Mouse (Mus musculus) kidney, postnatal 0 days (tissue): ENCODE data around the gene St3gal6. TPM values are rescaled to one million over a fixed set of nuclear protein-coding genes. Genes with fewer than 3 reads are reported as not detected.
A peak's percentile ranks its signal among the peaks of the same experiment; 100 is the strongest.
"Not testable (repeated sequence)": the region's sequence is repeated elsewhere in the genome, so short reads cannot be mapped to it uniquely, and the experiment has no call there.

Experiments
- ATAC-seq: fragments of 200-750 bp; cut with Nextera tagmentation; replicated peaks from 2 replicates; pipeline ENCODE4 v1.8.0; 2017; ENCODE audit warnings: low read depth, moderate number of reproducible peaks, moderate TSS enrichment, moderate library complexity; ENCODE audit not compliant: low FRiP score
- DNase-seq: peaks from one replicate; pipeline ENCODE4 v3.0.0-alpha.2; 2016; ENCODE audit warnings: low spot score
- H3K27ac ChIP-seq: fragments of 300-500 bp; sonication (generic); 2 replicates; pipeline ENCODE4 v1.5.1; 2014; ENCODE audit warnings: mild to moderate bottlenecking
- H3K27me3 ChIP-seq: fragments of 300-500 bp; sonication (generic); 2 replicates; pipeline ENCODE4 v1.6.1; 2014; ENCODE audit warnings: low read length, mixed read lengths; ENCODE audit not compliant: insufficient read depth
- H3K36me3 ChIP-seq: fragments of 300-500 bp; sonication (generic); 2 replicates; pipeline ENCODE4 v1.6.1; 2014; ENCODE audit warnings: low read length, mixed read lengths; ENCODE audit not compliant: insufficient read depth
- H3K4me1 ChIP-seq: fragments of 300-500 bp; sonication (generic); replicated peaks from 2 replicates; pipeline ENCODE4 v1.6.1; 2014; ENCODE audit warnings: antibody characterized with exemption, low read length, mixed read lengths; ENCODE audit not compliant: insufficient read depth
- H3K4me2 ChIP-seq: fragments of 300-500 bp; sonication (generic); 2 replicates; pipeline ENCODE4 v1.6.1; 2014; ENCODE audit warnings: mild to moderate bottlenecking, low read length, moderate library complexity, mixed read lengths
- H3K4me3 ChIP-seq: fragments of 300-500 bp; sonication (generic); replicated peaks from 2 replicates; pipeline ENCODE4 v1.5.1; 2014; ENCODE audit warnings: low read depth, low read length
- H3K9ac ChIP-seq: fragments of 300-500 bp; sonication (generic); 2 replicates; pipeline ENCODE4 v1.6.1; 2014; ENCODE audit warnings: low read depth, low read length
- H3K9me3 ChIP-seq: fragments of 300-500 bp; sonication (generic); replicated peaks from 2 replicates; pipeline ENCODE4 v1.6.1; 2016; ENCODE audit warnings: low read length, inconsistent platforms, mixed read lengths
- CTCF ChIP-seq: IDR thresholded peaks from 2 replicates; pipeline ENCODE4 v1.5.1; 2016; ENCODE audit warnings: antibody characterized with exemption, low read depth, mild to moderate bottlenecking, moderate library complexity
- WGBS: fragments of 180-500 bp; shearing (Covaris S2); extraction: QIAGEN DNeasy Blood & Tissue Kit; methylation state at CpG from one replicate; pipeline ENCODE4 v1.1.7; 2014; 5-methylcytosine and 5-hydroxymethylcytosine counted together
- polyA plus RNA-seq: library from polyadenylated mRNA; unstranded; fragments of >200 nt; fragmentation: Nextera tagmentation; extraction: Ambion mirVana; gene quantifications from 2 replicates; pipeline ENCODE4 v1.2.1, GENCODE M21; 2015

St3gal6 gene
- polyA plus RNA-seq, 1 experiment from 2014 or later = 93.8 TPM

GRCm38 (mm10) chr16:58462519-58462918 is 61.5 kb downstream of the St3gal6 start:
- H3K27ac ChIP-seq = no peak overlapping the region
- H3K4me2 ChIP-seq = no peak overlapping the region
- H3K4me1 ChIP-seq = no peaks in the 10 kb centered on the region
- no peak overlapping the region for H3K4me3 ChIP-seq
- peaks cover 21% of the 10 kb centered on the region; the same call in 1 of the 2 replicates for H3K36me3 ChIP-seq
- no peak overlapping the region for H3K9ac ChIP-seq
- ATAC-seq (no peak), DNase-seq (no peak)
- no peaks in the 10 kb centered on the region for H3K9me3 ChIP-seq
- no peaks in the 10 kb centered on the region for H3K27me3 ChIP-seq
- 95% methylated on average over 2 of the region's 2 CpGs for WGBS
- no peak for TF ChIP-seq CTCF

DNA sequence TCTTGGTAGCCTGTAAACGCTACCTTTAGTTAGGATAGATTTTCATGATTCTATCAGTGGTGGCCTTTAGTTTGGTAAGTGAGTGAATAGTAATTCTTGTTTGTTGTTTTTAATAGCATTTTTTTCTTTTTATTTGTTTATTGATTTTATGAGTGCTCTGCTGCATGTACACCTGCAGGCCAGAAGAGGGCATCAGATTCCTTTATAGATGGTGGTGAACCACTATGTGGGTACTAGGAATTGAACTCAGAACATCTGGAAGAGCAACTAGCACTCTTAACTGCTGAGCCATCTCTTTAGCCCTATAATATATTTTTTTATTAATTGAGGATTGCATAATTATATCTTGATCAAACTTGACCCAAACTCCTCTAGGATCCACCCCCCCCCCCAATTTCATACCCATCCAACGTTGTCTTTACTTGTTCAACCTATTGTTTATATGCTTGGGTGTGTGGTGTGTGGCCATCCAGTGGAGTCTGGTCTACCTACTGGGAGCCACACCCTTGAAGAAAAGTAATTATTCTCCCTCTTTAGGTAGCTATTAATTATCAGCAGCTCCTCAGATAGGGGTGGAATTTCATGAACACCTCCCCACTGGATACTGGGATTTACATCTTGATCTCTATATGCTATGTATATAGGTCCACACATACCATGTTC is 62.1 kb downstream of the St3gal6 start:
- ATAC-seq = no peak
- Histone ChIP-seq H3K4me2 (no peak overlapping the region), H3K27ac (no peak overlapping the region), H3K27me3 (no peaks in the 10 kb centered on the region), H3K4me1 (no peaks in the 10 kb centered on the region), H3K36me3 (peaks cover 19% of the 10 kb centered on the region; the same call in 1 of the 2 replicates), H3K9me3 (no peaks in the 10 kb centered on the region), H3K4me3 (no peak overlapping the region), H3K9ac (no peak overlapping the region)
- 88% methylated on average over 2 of the region's 2 CpGs for WGBS
- DNase-seq = no peak
- TF ChIP-seq CTCF = peak; percentile 72

GRCm38 (mm10) chr16:58460386-58460785 is 63.7 kb downstream of the St3gal6 start:
- no peaks in the 10 kb centered on the region for H3K9me3 ChIP-seq
- H3K36me3 ChIP-seq = 0 out of 2 replicates have a peak, but pooled peaks cover 16% of the 10 kb centered on the region
- WGBS = 76% methylated on average over 10 of the region's 10 CpGs

GRCm38 (mm10) chr16:58459966-58460365 is 64.1 kb downstream of the St3gal6 start:
- H3K27ac ChIP-seq, H3K4me2 ChIP-seq, H3K9me3 ChIP-seq, H3K4me1 ChIP-seq, H3K4me3 ChIP-seq, ATAC-seq, H3K27me3 ChIP-seq, DNase-seq, H3K9ac ChIP-seq: not testable (repeated sequence)
- 12% methylated on average over 3 of the region's 3 CpGs for WGBS
- 0 out of 2 replicates have a peak, but pooled peaks cover 14% of the 10 kb centered on the region for H3K36me3 ChIP-seq

More at GRCm38 (mm10) chr16:58460386-58460785, 63.7 kb downstream of the St3gal6 start:
- Histone ChIP-seq H3K4me1 (no peaks in the 10 kb centered on the region), H3K9ac (no peak overlapping the region), H3K4me2 (no peak overlapping the region), H3K27ac (no peak overlapping the region), H3K27me3 (no peaks in the 10 kb centered on the region), H3K4me3 (no peak overlapping the region)
- ATAC-seq (no peak), DNase-seq (no peak)
- no peak for TF ChIP-seq CTCF

- H3K27me3 ChIP-seq = no peaks in the 10 kb centered on the region
- 74% methylated on average over 6 of the region's 6 CpGs for WGBS
- no peak overlapping the region for H3K9ac ChIP-seq
- no peak for TF ChIP-seq CTCF
- H3K9me3 ChIP-seq = no peaks in the 10 kb centered on the region
- DNase-seq (no peak), ATAC-seq (no peak)
- no peak overlapping the region for H3K4me2 ChIP-seq
- 0 out of 2 replicates have a peak, but pooled peaks cover 7% of the 10 kb centered on the region for H3K36me3 ChIP-seq
- no peak overlapping the region for H3K4me3 ChIP-seq
- H3K4me1 ChIP-seq = no peaks in the 10 kb centered on the region
- H3K27ac ChIP-seq = no peak overlapping the region
These were observed 67.1 kb downstream of the St3gal6 start for GRCm38 (mm10) chr16:58456991-58457390.

- TF ChIP-seq CTCF = no peak
- H3K27ac ChIP-seq = no peak overlapping the region
These were observed 67.6 kb downstream of the St3gal6 start for GRCm38 (mm10) chr16:58456445-58456844.

GRCm38 (mm10) chr16:58455118-58455517 is 68.9 kb downstream of the St3gal6 start:
- WGBS = 86% methylated on average over 5 of the region's 5 CpGs
- Histone ChIP-seq H3K27me3 (no peaks in the 10 kb centered on the region), H3K27ac (no peak overlapping the region), H3K4me1 (no peaks in the 10 kb centered on the region), H3K9me3 (no peaks in the 10 kb centered on the region), H3K36me3 (0 out of 2 replicates have a peak, but pooled peaks cover 11% of the 10 kb centered on the region), H3K4me3 (no peak overlapping the region), H3K4me2 (no peak overlapping the region), H3K9ac (no peak overlapping the region)
- ATAC-seq (no peak), DNase-seq (no peak)
- TF ChIP-seq CTCF = no peak

More at GRCm38 (mm10) chr16:58456445-58456844, 67.6 kb downstream of the St3gal6 start:
- no peak overlapping the region for H3K9ac ChIP-seq
- H3K4me2 ChIP-seq = no peak overlapping the region
- DNase-seq = no peak
- ATAC-seq = no peak
- no peak overlapping the region for H3K4me3 ChIP-seq
- H3K36me3 ChIP-seq = 0 out of 2 replicates have a peak, but pooled peaks cover 8% of the 10 kb centered on the region
- no peaks in the 10 kb centered on the region for H3K9me3 ChIP-seq
- no peaks in the 10 kb centered on the region for H3K4me1 ChIP-seq
- WGBS = 68% methylated on average over 5 of the region's 5 CpGs
- no peaks in the 10 kb centered on the region for H3K27me3 ChIP-seq
